In the genomic region with DNA sequence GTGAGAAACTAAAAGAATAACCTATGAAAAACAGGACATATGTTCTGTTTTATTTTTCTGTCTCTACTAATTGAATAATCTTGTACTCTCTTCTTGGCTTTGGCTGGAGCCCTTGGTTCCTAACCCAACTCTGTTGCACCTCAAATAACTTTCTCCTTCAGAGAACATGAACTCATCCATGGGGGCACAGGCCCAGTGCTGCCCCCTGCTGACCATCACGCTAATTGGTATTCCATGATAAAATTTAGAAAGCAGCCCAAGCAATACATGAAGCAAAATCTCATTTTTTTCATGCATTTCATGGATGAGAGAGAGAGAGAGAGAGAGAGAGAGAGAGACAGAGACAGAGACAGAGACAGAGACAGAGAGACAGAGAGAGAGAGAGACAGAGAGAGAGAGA, we compare ENCODE assay signal across 18 mouse cellular contexts.
DNase-seq lines count a peak whose midpoint lies in the region; ATAC-seq and TF ChIP-seq lines count a peak whose summit lies in the region.
"Had no signal": no experiment of that assay in that cellular context is flagged by ENCODE, and none has a peak within 500 bp of the region (broad histone marks: within the 10 kb centered on the region; RNA-seq: fewer than 3 reads in every experiment).

No protein-coding gene starts in this region.

- no peak overlapping the region for H3K27ac ChIP-seq in intestine, postnatal 0 days (ENCODE audit: low read depth, low read length)
- no peak overlapping the region for H3K27ac ChIP-seq in intestine, embryonic 15.5 days
- H3K27ac ChIP-seq: embryonic facial prominence, embryonic 15.5 days; kidney, embryonic 15.5 days had no signal

- H3K36me3 ChIP-seq in intestine, postnatal 0 days (ENCODE audit: control insufficient read depth, insufficient read depth), result no peaks in the 10 kb centered on the region
- H3K36me3 ChIP-seq in intestine, embryonic 15.5 days, result no peaks in the 10 kb centered on the region
- H3K36me3 ChIP-seq: embryonic facial prominence, embryonic 15.5 days; heart, embryonic 12.5 days; kidney, embryonic 15.5 days had no signal

- ATAC-seq in intestine, postnatal 0 days, result no peak
- no peak for ATAC-seq in intestine, embryonic 15.5 days
- ATAC-seq: activated CD4-positive, CD25-positive, alpha-beta regulatory T cell, adult 4 months; forebrain, embryonic 14.5 days had no signal

- DNase-seq in adrenal gland, postnatal 25 days, result peak; percentile 10
- DNase-seq in adrenal gland, postnatal 4 days (ENCODE audit: low spot score in 2 of 2), result no peak
- no peak for DNase-seq in lung, adult 2 months
- DNase-seq in lung, postnatal 25 days (ENCODE audit: low spot score), result no peak
- peak; percentile 0 for DNase-seq in c-Kit-positive CD71-positive TER-119-negative erythroid progenitor cells, embryonic 14.5 days (ENCODE audit: low read depth)
- no peak for DNase-seq in right cerebral cortex, postnatal 10 days (ENCODE audit: low spot score in 2 of 2)
- DNase-seq: cerebellum, postnatal 36 days; gastrocnemius, postnatal 10 days; left cerebral cortex, postnatal 4 days; thymus, adult 18-20 months had no signal

- H3K9ac ChIP-seq in intestine, postnatal 0 days (ENCODE audit: low read depth, low read length), result no peak overlapping the region
- no peak overlapping the region for H3K9ac ChIP-seq in intestine, embryonic 15.5 days
- H3K9ac ChIP-seq: embryonic facial prominence, embryonic 15.5 days; heart, embryonic 12.5 days; kidney, embryonic 15.5 days had no signal

- H3K4me2 ChIP-seq in intestine, postnatal 0 days (replicated peaks; ENCODE audit: low read depth), result no peak overlapping the region
- no peak overlapping the region for H3K4me2 ChIP-seq in intestine, embryonic 15.5 days (replicated peaks)
- H3K4me2 ChIP-seq: embryonic facial prominence, embryonic 15.5 days; heart, embryonic 12.5 days; kidney, embryonic 15.5 days had no signal

- peak; percentile 49 for TF ChIP-seq CTCF in intestine, postnatal 0 days (IDR thresholded peaks at IDR 0.05; ENCODE audit: low read depth)
- TF ChIP-seq CTCF in lung, adult 2 months (IDR thresholded peaks at IDR 0.05; ENCODE audit: insufficient read depth, low read length), result peak; percentile 20; the same call in 1 of the 2 replicates

- H3K4me1 ChIP-seq in intestine, postnatal 0 days (replicated peaks; ENCODE audit: control insufficient read depth, insufficient read depth, low read length), result no peaks in the 10 kb centered on the region
- H3K4me1 ChIP-seq in intestine, embryonic 15.5 days (replicated peaks), result no peaks in the 10 kb centered on the region
- H3K4me1 ChIP-seq in lung, adult 2 months (ENCODE audit: control insufficient read depth, insufficient read depth, low read length), result no peaks in the 10 kb centered on the region
- H3K4me1 ChIP-seq: embryonic facial prominence, embryonic 15.5 days; heart, embryonic 12.5 days had no signal

- no peak for TF ChIP-seq POLR2A in lung, adult 2 months (IDR thresholded peaks at IDR 0.05; ENCODE audit: borderline replicate concordance, extremely low read depth, low read depth, low read length)

- H3K27me3 ChIP-seq in intestine, postnatal 0 days (replicated peaks; ENCODE audit: control insufficient read depth, insufficient read depth, low read length), result no peaks in the 10 kb centered on the region
- no peaks in the 10 kb centered on the region for H3K27me3 ChIP-seq in intestine, embryonic 15.5 days (replicated peaks)
- H3K27me3 ChIP-seq: embryonic facial prominence, embryonic 15.5 days; heart, embryonic 12.5 days; kidney, embryonic 15.5 days had no signal

- H3K4me3 ChIP-seq in intestine, postnatal 0 days (ENCODE audit: low read depth, low read length), result no peak overlapping the region
- H3K4me3 ChIP-seq in intestine, embryonic 15.5 days (replicated peaks), result no peak overlapping the region
- no peak overlapping the region for H3K4me3 ChIP-seq in lung, adult 2 months (replicated peaks; ENCODE audit: extremely low read depth, low read depth, low read length)
- H3K4me3 ChIP-seq: embryonic facial prominence, embryonic 15.5 days; heart, embryonic 12.5 days; kidney, embryonic 15.5 days; myocyte had no signal

- WGBS in intestine, postnatal 0 days, result 83% methylated on average over 1 of the region's 1 CpGs
- WGBS in intestine, embryonic 15.5 days, result 70% methylated on average over 1 of the region's 1 CpGs
- WGBS in lung, adult 2 months, result 81% methylated on average over 1 of the region's 1 CpGs

- no peaks in the 10 kb centered on the region for H3K9me3 ChIP-seq in intestine, postnatal 0 days (ENCODE audit: control insufficient read depth)
- no peaks in the 10 kb centered on the region for H3K9me3 ChIP-seq in intestine, embryonic 15.5 days
- H3K9me3 ChIP-seq: embryonic facial prominence, embryonic 15.5 days; heart, embryonic 12.5 days; kidney, embryonic 15.5 days had no signal

Comparison
In these comparisons a context has a peak if more than half of its experiments do, and no peak if none do; other contexts are left out.
1. DNase-seq: peak in adrenal gland, postnatal 25 days (single experiment) and c-Kit-positive CD71-positive TER-119-negative erythroid progenitor cells, embryonic 14.5 days (single experiment); none in adrenal gland, postnatal 4 days (0 of 2), lung, adult 2 months (single experiment), lung, postnatal 25 days (single experiment) and right cerebral cortex, postnatal 10 days (0 of 2).